9 mouse cellular contexts compared by ENCODE assay signal in genomic region chr13:47122537-47123430, GRCm38 (mm10). TPM values are rescaled to one million over a fixed set of nuclear protein-coding genes. Genes with fewer than 3 reads are reported as not detected.
DNase-seq lines count a peak whose midpoint lies in the region; ATAC-seq and TF ChIP-seq lines count a peak whose summit lies in the region.
"Had no signal": no experiment of that assay in that cellular context is flagged by ENCODE, and none has a peak within 500 bp of the region (broad histone marks: within the 10 kb centered on the region; RNA-seq: fewer than 3 reads in every experiment).

TSS of gene Rnf144b (plus strand) at chr13:47122656.

- H3K27me3 ChIP-seq in cerebellum, adult 2 months (ENCODE audit: control insufficient read depth, insufficient read depth, low read length) = no peaks in the 10 kb centered on the region
- H3K27me3 ChIP-seq in intestine, postnatal 0 days (replicated peaks; ENCODE audit: control insufficient read depth, insufficient read depth, low read length) = peaks cover 8% of the 10 kb centered on the region
- no peaks in the 10 kb centered on the region for H3K27me3 ChIP-seq in liver, adult 2 months (ENCODE audit: control insufficient read depth, insufficient read depth, low read length)
- peaks cover 4% of the 10 kb centered on the region; the same call in 1 of the 2 replicates for H3K27me3 ChIP-seq in midbrain, embryonic 16.5 days (ENCODE audit: control insufficient read depth, insufficient read depth, low read depth, low read length)
- H3K27me3 ChIP-seq: CH12.LX had no signal

- no peak for TF ChIP-seq POLR2A in cerebellum, adult 2 months (IDR thresholded peaks at IDR 0.05; ENCODE audit: borderline replicate concordance, insufficient read depth, low read length)
- no peak for TF ChIP-seq POLR2A in cortical plate, adult 2 months (IDR thresholded peaks at IDR 0.05; ENCODE audit: extremely low read depth, insufficient read depth, low read length)
- TF ChIP-seq POLR2A in liver, adult 2 months (IDR thresholded peaks at IDR 0.05; ENCODE audit: extremely low read depth, insufficient read depth, low read length) = no peak

- peaks cover 2% of the 10 kb centered on the region; the same call in 1 of the 2 replicates for H3K79me2 ChIP-seq in liver, adult 2 months (ENCODE audit: control insufficient read depth, insufficient read depth, low read length)

- H3K4me3 ChIP-seq in cerebellum, adult 2 months (replicated peaks; ENCODE audit: insufficient read depth, low read depth, low read length) = peak within 1 kb of the TSS; percentile 49
- H3K4me3 ChIP-seq in cortical plate, adult 2 months (ENCODE audit: insufficient read depth, low read length) = peak within 1 kb of the TSS; percentile 78
- H3K4me3 ChIP-seq in intestine, postnatal 0 days (ENCODE audit: low read depth, low read length) = peak within 1 kb of the TSS; percentile 49
- peak within 1 kb of the TSS; percentile 61 for H3K4me3 ChIP-seq in liver, adult 2 months (ENCODE audit: insufficient read depth, low read depth, low read length)
- H3K4me3 ChIP-seq in midbrain, embryonic 16.5 days (ENCODE audit: low read depth, low read length) = peak within 1 kb of the TSS; percentile 66

- no peak within 1 kb of the TSS for H3K27ac ChIP-seq in cerebellum, adult 2 months (ENCODE audit: insufficient read depth, low read length)
- H3K27ac ChIP-seq in cortical plate, adult 2 months (ENCODE audit: insufficient read depth, low read length) = peak within 1 kb of the TSS; percentile 28
- no peak within 1 kb of the TSS for H3K27ac ChIP-seq in intestine, postnatal 0 days (ENCODE audit: low read depth, low read length)
- peak within 1 kb of the TSS; percentile 3; the same call in 1 of the 2 replicates for H3K27ac ChIP-seq in liver, adult 2 months (replicated peaks; ENCODE audit: insufficient read depth, low read depth, low read length)
- H3K27ac ChIP-seq in midbrain, embryonic 16.5 days (ENCODE audit: low read length) = no peak within 1 kb of the TSS

- TF ChIP-seq CTCF in cerebellum, adult 2 months (IDR thresholded peaks at IDR 0.05; ENCODE audit: borderline replicate concordance, insufficient read depth, low read depth, low read length) = no peak
- no peak for TF ChIP-seq CTCF in cortical plate, adult 2 months (IDR thresholded peaks at IDR 0.05; ENCODE audit: extremely low read depth, insufficient read depth, low read length)
- TF ChIP-seq CTCF in intestine, postnatal 0 days (IDR thresholded peaks at IDR 0.05; ENCODE audit: low read depth) = no peak
- no peak for TF ChIP-seq CTCF in liver, adult 2 months (IDR thresholded peaks at IDR 0.05; ENCODE audit: low read depth, low read length)

- DNase-seq in cerebellum, adult 2 months = peak; percentile 28 to 38
- DNase-seq in cerebellum, adult 11-12 months = no peak
- peak; percentile 49 for DNase-seq in liver, adult 2 months (ENCODE audit: extremely low read depth, low read depth, low spot score)
- DNase-seq in testis, postnatal 10 days (ENCODE audit: low spot score) = peak; percentile 78

- 0 out of 2 replicates have a peak within 1 kb of the TSS, but pooled peaks have one; percentile 22 for H3K9ac ChIP-seq in intestine, postnatal 0 days (ENCODE audit: low read depth, low read length)
- peak within 1 kb of the TSS; percentile 57 for H3K9ac ChIP-seq in liver, adult 2 months (ENCODE audit: low read depth, low read length)
- peak within 1 kb of the TSS; percentile 78 for H3K9ac ChIP-seq in midbrain, embryonic 16.5 days (ENCODE audit: low read depth, low read length)

- no peaks in the 10 kb centered on the region for H3K9me3 ChIP-seq in intestine, postnatal 0 days (ENCODE audit: control insufficient read depth)
- no peaks in the 10 kb centered on the region for H3K9me3 ChIP-seq in midbrain, embryonic 16.5 days (replicated peaks; ENCODE audit: control insufficient read depth, low read length, poor library complexity, severe bottlenecking)

- H3K4me2 ChIP-seq in intestine, postnatal 0 days (replicated peaks; ENCODE audit: low read depth) = peak within 1 kb of the TSS; percentile 93
- peak within 1 kb of the TSS; percentile 100 for H3K4me2 ChIP-seq in midbrain, embryonic 16.5 days (ENCODE audit: low read length)

- 5% methylated on average over 55 of the region's 55 CpGs for WGBS in cerebellum, adult 2 months
- 2% methylated on average over 55 of the region's 55 CpGs for WGBS in intestine, postnatal 0 days
- WGBS in liver, adult 2 months = under 1% methylated on average over 55 of the region's 55 CpGs
- WGBS in midbrain, embryonic 16.5 days = 2% methylated on average over 55 of the region's 55 CpGs

- no peaks in the 10 kb centered on the region for H3K36me3 ChIP-seq in intestine, postnatal 0 days (ENCODE audit: control insufficient read depth, insufficient read depth)
- H3K36me3 ChIP-seq in liver, adult 2 months (ENCODE audit: control insufficient read depth, insufficient read depth, low read length) = no peaks in the 10 kb centered on the region
- H3K36me3 ChIP-seq in midbrain, embryonic 16.5 days (ENCODE audit: control insufficient read depth, insufficient read depth, low read length) = no peaks in the 10 kb centered on the region

- H3K4me1 ChIP-seq in cerebellum, adult 2 months (ENCODE audit: control insufficient read depth, insufficient read depth, low read length) = no peaks in the 10 kb centered on the region
- no peaks in the 10 kb centered on the region for H3K4me1 ChIP-seq in cortical plate, adult 2 months (ENCODE audit: control insufficient read depth, insufficient read depth, low read length)
- H3K4me1 ChIP-seq in intestine, postnatal 0 days (replicated peaks; ENCODE audit: control insufficient read depth, insufficient read depth, low read length) = no peaks in the 10 kb centered on the region; the same call in 1 of the 2 replicates
- H3K4me1 ChIP-seq in liver, adult 2 months (ENCODE audit: control insufficient read depth, insufficient read depth, low read length) = peaks cover 5% of the 10 kb centered on the region; the same call in 1 of the 2 replicates
- peaks cover 16% of the 10 kb centered on the region for H3K4me1 ChIP-seq in midbrain, embryonic 16.5 days (ENCODE audit: control insufficient read depth, insufficient read depth, low read length)

- ATAC-seq in granulocyte monocyte progenitor cell, adult 5-6 weeks (replicated peaks; ENCODE audit: poor library complexity, severe bottlenecking) = peak; percentile 61
- ATAC-seq in intestine, postnatal 0 days = no peak
- ATAC-seq in midbrain, embryonic 16.5 days = peak; percentile 42; the same call in 1 of the 2 replicates

RNA-seq across cellular contexts. Expression of gene Rnf144b, which starts in this region (rescaled TPM):
- polyA plus RNA-seq in cerebellum, adult 2 months (2012; rRNA removed) = 8.5 and 8.9 TPM in 2 replicates
- 15.1 and 16.2 TPM in 2 replicates for polyA plus RNA-seq in cortical plate, adult 2 months (2012; rRNA removed)
- total RNA-seq in granulocyte monocyte progenitor cell, adult 5-6 weeks (2014; fragmentation: Nextera tagmentation) = 7.8 and 7.9 TPM in 2 replicates
- 6.9 and 9.1 TPM in 2 replicates for total RNA-seq in granulocyte monocyte progenitor cell, adult 5-6 weeks (2017)
- polyA plus RNA-seq in intestine, postnatal 0 days (2015; fragmentation: Nextera tagmentation; extraction: Ambion mirVana) = 1.7 and 2.0 TPM in 2 replicates
- 19.4 and 19.7 TPM in 2 replicates for total RNA-seq in liver, adult 2 months (2014; rRNA removed)
- 18.8 and 20.2 TPM in 2 replicates for polyA plus RNA-seq in liver, adult 2 months (2012; rRNA removed)
- polyA plus RNA-seq in midbrain, embryonic 16.5 days (2015; fragmentation: Nextera tagmentation; extraction: Ambion mirVana) = 0.92 and 1.0 TPM in 2 replicates
- total RNA-seq: CH12.LX had no signal

Comparison
In these comparisons a context has a peak if more than half of its experiments do, and no peak if none do; other contexts are left out.
1. H3K27ac ChIP-seq: peak in cortical plate, adult 2 months (single experiment) and liver, adult 2 months (single experiment); none in cerebellum, adult 2 months (single experiment), intestine, postnatal 0 days (single experiment) and midbrain, embryonic 16.5 days (single experiment).
2. H3K9ac ChIP-seq: peak in every context shown above with its lines; median percentile 78 in midbrain, embryonic 16.5 days; 57 in liver, adult 2 months; 22 in intestine, postnatal 0 days.
3. Peak in every context shown above with its lines, with median percentiles within 50 percentile points of each other: H3K4me3 ChIP-seq.